Comparison of ENCODE assay signal across 8 mouse cellular contexts in genomic region chr2:70823434-70823833, GRCm38 (mm10). TPM values are rescaled to one million over a fixed set of nuclear protein-coding genes. Genes with fewer than 3 reads are reported as not detected.
DNase-seq lines count a peak whose midpoint lies in the region; ATAC-seq and TF ChIP-seq lines count a peak whose summit lies in the region.
"Had no signal": no experiment of that assay in that cellular context is flagged by ENCODE, and none has a peak within 500 bp of the region (broad histone marks: within the 10 kb centered on the region; RNA-seq: fewer than 3 reads in every experiment).

No protein-coding gene starts in this region.

- no peaks in the 10 kb centered on the region for H3K36me3 ChIP-seq in lung, postnatal 0 days (ENCODE audit: insufficient read depth, low read length)
- no peaks in the 10 kb centered on the region for H3K36me3 ChIP-seq in forebrain, embryonic 12.5 days (replicated peaks)
- no peaks in the 10 kb centered on the region for H3K36me3 ChIP-seq in liver, adult 2 months (ENCODE audit: control insufficient read depth, insufficient read depth, low read length)

- H3K4me3 ChIP-seq in lung, postnatal 0 days (ENCODE audit: low read depth, low read length), result peak overlapping the region; percentile 93; the same call in 1 of the 2 replicates
- peak overlapping the region; percentile 95 for H3K4me3 ChIP-seq in forebrain, embryonic 12.5 days (replicated peaks)
- no peak overlapping the region for H3K4me3 ChIP-seq in liver, adult 2 months (ENCODE audit: insufficient read depth, low read depth, low read length)

- no peak for DNase-seq in lung, postnatal 0 days (ENCODE audit: low spot score)
- no peak for DNase-seq in lung, adult 18-20 months
- DNase-seq in liver, adult 2 months (ENCODE audit: extremely low read depth, low read depth, low spot score), result peak; percentile 80
- no peak for DNase-seq in embryo, embryonic 9.5 days (ENCODE audit: extremely low spot score)
- no peak for DNase-seq in adrenal gland, postnatal 14 days
- DNase-seq: layer of hippocampus, postnatal 36 days had no signal

- H3K79me2 ChIP-seq in liver, adult 2 months (ENCODE audit: control insufficient read depth, insufficient read depth, low read length), result peaks cover 15% of the 10 kb centered on the region; the same call in 1 of the 2 replicates

- no peaks in the 10 kb centered on the region for H3K4me1 ChIP-seq in lung, postnatal 0 days (ENCODE audit: insufficient read depth, low read depth, low read length)
- peaks cover 20% of the 10 kb centered on the region for H3K4me1 ChIP-seq in forebrain, embryonic 12.5 days
- H3K4me1 ChIP-seq in liver, adult 2 months (ENCODE audit: control insufficient read depth, insufficient read depth, low read length), result peaks cover 6% of the 10 kb centered on the region; the same call in 1 of the 2 replicates

- WGBS in lung, postnatal 0 days, result 25% methylated on average over 5 of the region's 5 CpGs
- 45% methylated on average over 5 of the region's 5 CpGs for WGBS in forebrain, embryonic 12.5 days
- WGBS in liver, adult 2 months, result 5% methylated on average over 5 of the region's 5 CpGs

- H3K27me3 ChIP-seq in lung, postnatal 0 days (replicated peaks; ENCODE audit: insufficient read depth, low read length), result no peaks in the 10 kb centered on the region
- H3K27me3 ChIP-seq in forebrain, embryonic 12.5 days, result no peaks in the 10 kb centered on the region
- no peaks in the 10 kb centered on the region for H3K27me3 ChIP-seq in liver, adult 2 months (ENCODE audit: control insufficient read depth, insufficient read depth, low read length)

- no peak for TF ChIP-seq EP300 in lung, postnatal 0 days (IDR thresholded peaks at IDR 0.05)

- TF ChIP-seq POLR2A in liver, adult 2 months (IDR thresholded peaks at IDR 0.05; ENCODE audit: extremely low read depth, insufficient read depth, low read length), result no peak

- H3K9me3 ChIP-seq in lung, postnatal 0 days (ENCODE audit: low read length), result no peaks in the 10 kb centered on the region
- no peaks in the 10 kb centered on the region for H3K9me3 ChIP-seq in forebrain, embryonic 12.5 days

- TF ChIP-seq CTCF in lung, postnatal 0 days (IDR thresholded peaks at IDR 0.05), result no peak
- TF ChIP-seq CTCF in liver, adult 2 months (IDR thresholded peaks at IDR 0.05; ENCODE audit: low read depth, low read length), result no peak

- no peak overlapping the region for H3K27ac ChIP-seq in lung, postnatal 0 days (ENCODE audit: low read length)
- no peak overlapping the region for H3K27ac ChIP-seq in forebrain, embryonic 12.5 days
- no peak overlapping the region for H3K27ac ChIP-seq in liver, adult 2 months (replicated peaks; ENCODE audit: insufficient read depth, low read depth, low read length)

- H3K9ac ChIP-seq in lung, postnatal 0 days (replicated peaks; ENCODE audit: low read depth), result no peak overlapping the region
- peak overlapping the region; percentile 4; the same call in 1 of the 2 replicates for H3K9ac ChIP-seq in forebrain, embryonic 12.5 days
- H3K9ac ChIP-seq in liver, adult 2 months (ENCODE audit: low read depth, low read length), result no peak overlapping the region

- no peak for ATAC-seq in lung, postnatal 0 days
- ATAC-seq in forebrain, embryonic 12.5 days (ENCODE audit: low FRiP score), result no peak
- no peak for ATAC-seq in CD4-positive, CD25-positive, alpha-beta regulatory T cell, adult 4 months

- H3K4me2 ChIP-seq in lung, postnatal 0 days (replicated peaks; ENCODE audit: low read depth, low read length), result peak overlapping the region; percentile 65
- peak overlapping the region; percentile 59 for H3K4me2 ChIP-seq in forebrain, embryonic 12.5 days

RNA-seq across cellular contexts. Expression of gene Tlk1, which starts 2.1 kb away (rescaled TPM):
- polyA plus RNA-seq in lung, postnatal 0 days (2015; fragmentation: Nextera tagmentation; extraction: Ambion mirVana), result 23.7 and 27.8 TPM in 2 replicates
- 31.4 and 40.0 TPM in 2 replicates for polyA plus RNA-seq in forebrain, embryonic 12.5 days (2016; fragmentation: Nextera tagmentation; extraction: Ambion mirVana)
- 21.4 and 22.6 TPM in 2 replicates for total RNA-seq in liver, adult 2 months (2014; rRNA removed)
- polyA plus RNA-seq in liver, adult 2 months (2012; rRNA removed), result 5.6 and 6.2 TPM in 2 replicates
- 10 to 100 TPM; 41.7 to 42.6 TPM for polyA plus RNA-seq in CD4-positive, CD25-positive, alpha-beta regulatory T cell, adult 4 months (2017; shearing (Covaris generic))
- total RNA-seq in adrenal gland, postnatal 14 days (2021), result 60.4 and 66.0 TPM in 2 replicates
